Mouse (Mus musculus): ENCODE measurements around the gene Icam1.

GRCm38 (mm10) chr9:21036666-21037065, 20.9 kb downstream of the Icam1 start:
- TF ChIP-seq CTCF (IDR thresholded peaks at IDR 0.05; ENCODE audit: low read depth, low read length) (no peak), POLR2A (IDR thresholded peaks at IDR 0.05; ENCODE audit: borderline replicate concordance, low read depth, low read length) (no peak)

Measured in bone marrow macrophage, adult 2 months (primary cell).